Mouse (Mus musculus): ENCODE data around the gene Misp. TPM values are rescaled to one million over a fixed set of nuclear protein-coding genes. Genes with fewer than 3 reads are reported as not detected.

The Misp gene
- polyA plus RNA-seq (2017; shearing (Covaris generic)), result not detected

GRCm38 (mm10) chr10:79820782-79821181 lies at the start of gene Misp:
Gene Misp (plus strand): TSS chr10:79820989.

DNA sequence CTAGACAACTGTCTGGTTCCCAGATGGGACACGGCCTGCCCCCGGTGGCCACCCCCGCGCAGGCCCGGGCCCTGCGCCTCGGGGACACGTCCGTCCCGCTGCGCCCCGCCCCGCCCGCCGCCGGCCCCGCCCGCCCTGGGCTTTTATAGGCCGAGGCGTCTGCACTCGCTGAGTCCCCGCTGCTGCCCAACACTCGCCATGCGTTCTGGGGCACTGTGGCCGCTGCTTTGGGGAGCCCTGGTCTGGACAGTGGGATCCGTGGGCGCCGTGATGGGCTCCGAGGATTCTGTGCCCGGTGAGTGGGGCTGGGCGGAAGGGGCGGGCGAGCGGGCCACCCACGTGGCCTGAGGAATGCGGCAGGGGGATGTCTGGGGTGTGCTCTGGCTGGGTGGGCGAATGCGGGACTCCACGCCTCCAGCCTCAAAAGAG lies 43.7 kb upstream of the Misp start, which contains the start of gene Fstl3:
Gene Fstl3, plus strand, starts transcription at position 170 of the 429 bp plus-strand sequence.

DNA sequence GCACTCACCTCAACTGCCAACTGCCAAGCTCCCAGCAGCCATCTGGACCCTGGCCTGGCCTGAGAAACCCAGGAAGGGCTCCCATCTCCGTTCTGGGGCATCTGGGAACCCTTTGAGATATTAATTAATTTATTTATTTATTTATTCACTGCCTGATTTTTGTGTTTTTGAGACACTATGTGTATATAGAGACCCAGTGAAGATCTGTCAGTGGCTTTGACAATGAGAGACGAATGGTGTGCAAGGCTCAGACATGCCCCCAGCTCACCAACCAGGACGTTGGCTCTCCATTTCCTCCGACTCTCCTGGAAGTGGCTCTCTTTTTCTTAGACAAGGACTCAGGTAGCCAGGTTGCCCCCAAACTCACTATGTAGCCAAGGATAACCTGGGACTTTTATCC lies 29.9 kb upstream of the Misp start, which contains the start of gene Prss57:
Gene Prss57, minus strand, starts transcription at position 101 of the 400 bp plus-strand sequence.

GRCm38 (mm10) chr10:79793051-79793737 lies 27.6 kb upstream of the Misp start, which contains the start of gene Palm:
Gene Palm (plus strand): TSS chr10:79793572.

GRCm38 (mm10) chr10:79853860-79854795 lies 33.3 kb downstream of the Misp start, which contains the start of gene Ptbp1:
Gene Ptbp1 (plus strand): TSS chr10:79854427.

DNA sequence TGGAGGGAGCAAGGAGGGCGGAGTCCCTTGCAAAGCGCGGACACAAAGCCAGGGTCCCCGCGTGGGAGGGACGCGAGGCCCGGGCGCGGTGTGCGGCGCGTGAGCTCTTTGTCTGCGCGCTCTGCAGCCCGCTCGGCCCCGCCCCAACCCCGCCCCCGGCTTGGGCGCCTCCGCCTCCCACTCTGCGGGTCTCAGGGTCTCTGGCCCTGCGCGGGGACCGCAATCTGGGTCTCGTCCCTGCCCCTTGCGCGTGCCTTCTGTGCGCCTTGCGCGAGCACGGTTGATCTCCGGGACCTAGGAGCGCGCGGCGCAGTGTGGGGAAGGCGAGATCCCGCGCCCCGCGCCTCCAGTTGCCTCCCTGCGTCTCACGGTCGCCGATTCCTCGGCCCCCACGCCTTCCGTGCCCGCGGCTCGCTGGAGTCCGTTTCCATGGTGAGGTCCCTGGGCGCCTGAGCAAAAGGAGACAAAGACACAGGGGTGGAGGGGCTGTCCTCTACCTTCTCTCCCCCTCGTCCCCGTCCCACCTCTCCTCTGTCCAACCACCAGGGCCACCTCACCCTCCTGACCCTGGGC lies 53.6 kb downstream of the Misp start, which contains the start of the genes Prtn3 and Plppr3:
Gene Prtn3, plus strand, starts transcription at position 187 of the 573 bp plus-strand sequence.
Gene Plppr3, minus strand, starts transcription at position 345 of the 573 bp plus-strand sequence.

Other genes with a start within 250 kb of the Misp start
- not detected for gene Theg, start 233.7 kb upstream of the Misp start, polyA plus RNA-seq (2017; shearing (Covaris generic))
- not detected for gene C2cd4c, start 207.0 kb upstream of the Misp start, polyA plus RNA-seq (2017; shearing (Covaris generic))
- not detected for gene Shc2, start 183.1 kb upstream of the Misp start, polyA plus RNA-seq (2017; shearing (Covaris generic))
- gene Odf3l2, start 175.3 kb upstream of the Misp start, polyA plus RNA-seq (2017; shearing (Covaris generic)), result not detected
- gene Madcam1, start 156.4 kb upstream of the Misp start, polyA plus RNA-seq (2017; shearing (Covaris generic)), result not detected
- gene Tpgs1, start 151.6 kb upstream of the Misp start, polyA plus RNA-seq (2017; shearing (Covaris generic)), result 24.0 TPM
- 83.3 TPM for gene Cdc34, start 138.8 kb upstream of the Misp start, polyA plus RNA-seq (2017; shearing (Covaris generic))
- gene Gzmm, start 132.0 kb upstream of the Misp start, polyA plus RNA-seq (2017; shearing (Covaris generic)), result 2.7 TPM
- gene Bsg, start 116.5 kb upstream of the Misp start, polyA plus RNA-seq (2017; shearing (Covaris generic)), result 178 TPM
- 0.12 TPM for gene Hcn2, start 104.4 kb upstream of the Misp start, polyA plus RNA-seq (2017; shearing (Covaris generic))
- 33.4 TPM for gene Polrmt, start 74.4 kb upstream of the Misp start, polyA plus RNA-seq (2017; shearing (Covaris generic))
- gene Fgf22, start 65.9 kb upstream of the Misp start, polyA plus RNA-seq (2017; shearing (Covaris generic)), result not detected
- 47.0 TPM for gene Rnf126, start 54.0 kb upstream of the Misp start, polyA plus RNA-seq (2017; shearing (Covaris generic))
- 0.31 TPM for gene Fstl3, start 43.7 kb upstream of the Misp start, polyA plus RNA-seq (2017; shearing (Covaris generic))
- not detected for gene Prss57, start 30.0 kb upstream of the Misp start, polyA plus RNA-seq (2017; shearing (Covaris generic))
- 3.5 TPM for gene Palm, start 27.4 kb upstream of the Misp start, polyA plus RNA-seq (2017; shearing (Covaris generic))
- 555 TPM for gene Ptbp1, start 33.4 kb downstream of the Misp start, polyA plus RNA-seq (2017; shearing (Covaris generic))
- not detected for gene Prtn3, start 53.5 kb downstream of the Misp start, polyA plus RNA-seq (2017; shearing (Covaris generic))
- 11.3 TPM for gene Plppr3, start 53.6 kb downstream of the Misp start, polyA plus RNA-seq (2017; shearing (Covaris generic))
- gene Elane, start 65.3 kb downstream of the Misp start, polyA plus RNA-seq (2017; shearing (Covaris generic)), result not detected
- not detected for gene Cfd, start 69.9 kb downstream of the Misp start, polyA plus RNA-seq (2017; shearing (Covaris generic))
- gene Med16, start 87.9 kb downstream of the Misp start, polyA plus RNA-seq (2017; shearing (Covaris generic)), result 31.9 TPM
- 11.6 TPM for gene Gm26602, start 89.9 kb downstream of the Misp start, polyA plus RNA-seq (2017; shearing (Covaris generic))
- 0.26 TPM for gene Kiss1r, start 96.0 kb downstream of the Misp start, polyA plus RNA-seq (2017; shearing (Covaris generic))
- 113 TPM for gene R3hdm4, start 100.2 kb downstream of the Misp start, polyA plus RNA-seq (2017; shearing (Covaris generic))
- 10.6 TPM for gene Arid3a, start 106.1 kb downstream of the Misp start, polyA plus RNA-seq (2017; shearing (Covaris generic))
- 55.5 TPM for gene Wdr18, start 139.2 kb downstream of the Misp start, polyA plus RNA-seq (2017; shearing (Covaris generic))
- not detected for gene Grin3b, start 149.7 kb downstream of the Misp start, polyA plus RNA-seq (2017; shearing (Covaris generic))
- 28.1 TPM for gene Tmem259, start 163.3 kb downstream of the Misp start, polyA plus RNA-seq (2017; shearing (Covaris generic))
- 501 TPM for gene Cnn2, start 167.6 kb downstream of the Misp start, polyA plus RNA-seq (2017; shearing (Covaris generic))
- 52.9 TPM for gene Abca7, start 175.5 kb downstream of the Misp start, polyA plus RNA-seq (2017; shearing (Covaris generic))
- 733 TPM for gene Arhgap45, start 195.7 kb downstream of the Misp start, polyA plus RNA-seq (2017; shearing (Covaris generic))
- gene Polr2e, start 218.8 kb downstream of the Misp start, polyA plus RNA-seq (2017; shearing (Covaris generic)), result 112 TPM
- 368 TPM for gene Gpx4, start 226.2 kb downstream of the Misp start, polyA plus RNA-seq (2017; shearing (Covaris generic))